Mouse (Mus musculus): ENCODE measurements at regions not wholly inside any gene's neighbourhood (a gene's known extent, or its start where the extent isn't known, plus 50 kb on each side); places are given as distances from the start of the nearest gene placed in this dataset.
A peak's percentile ranks its signal among the peaks of the same experiment; 100 is the strongest.

DNA sequence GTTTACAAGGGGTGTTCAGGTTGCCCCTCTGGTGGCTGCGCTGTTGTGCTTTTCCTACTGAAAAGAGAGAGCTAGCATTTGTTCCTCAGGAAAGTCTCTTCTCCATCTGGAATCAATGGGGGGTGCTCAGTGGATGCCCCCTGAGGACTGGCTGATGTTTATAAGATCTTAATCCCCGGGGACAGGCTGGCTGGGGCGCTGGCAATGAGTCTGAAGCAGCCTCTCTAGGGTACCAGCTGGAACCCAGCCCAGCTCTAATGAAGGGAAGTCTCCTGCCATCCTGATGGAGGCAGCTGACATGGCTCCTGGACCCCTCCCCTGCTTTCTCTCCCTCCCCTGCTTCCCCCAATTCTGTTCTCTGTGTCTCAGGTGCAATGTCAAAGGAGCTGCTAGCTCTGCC, 575.6 kb upstream of the 3110018I06Rik start:
- Histone ChIP-seq H3K4me1 (ENCODE audit: control insufficient read depth, insufficient read depth, low read length) (no peaks in the 10 kb centered on the region), H3K9me3 (ENCODE audit: control insufficient read depth, low read length) (no peaks in the 10 kb centered on the region), H3K27me3 (ENCODE audit: control insufficient read depth, insufficient read depth, low read length) (no peaks in the 10 kb centered on the region), H3K9ac (ENCODE audit: low read length) (no peak overlapping the region), H3K4me2 (no peak overlapping the region), H3K36me3 (ENCODE audit: control insufficient read depth, insufficient read depth, low read length) (no peaks in the 10 kb centered on the region), H3K4me3 (ENCODE audit: low read depth, low read length) (no peak overlapping the region), H3K27ac (ENCODE audit: low read depth, low read length) (no peak overlapping the region)
- 33% methylated on average over 3 of the region's 3 CpGs for WGBS
- no peak for DNase-seq (ENCODE audit: low spot score, missing footprints)
- no peak for ATAC-seq (ENCODE audit: low FRiP score)

DNA sequence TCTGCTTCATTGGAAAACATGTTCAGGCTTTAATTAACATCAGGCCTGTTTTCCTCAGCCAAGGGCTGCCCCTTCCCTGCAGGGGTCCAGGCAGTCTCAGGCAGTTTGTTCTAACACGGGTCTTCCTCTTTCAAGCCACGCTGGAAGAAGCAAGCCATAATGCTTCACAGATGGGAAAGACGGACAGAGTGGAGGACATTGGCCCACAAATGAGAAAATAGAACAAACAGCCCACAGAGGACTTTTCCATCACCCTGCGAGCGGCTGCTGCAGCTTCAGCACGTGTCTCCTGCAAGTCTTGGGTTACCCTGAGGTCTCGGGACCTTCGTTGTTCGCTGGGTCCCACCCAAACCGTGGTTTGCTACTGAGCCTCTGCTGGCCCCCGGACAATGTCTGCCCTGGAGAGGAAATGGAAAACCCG, 565.9 kb upstream of the 3110018I06Rik start:
- Histone ChIP-seq H3K36me3 (ENCODE audit: control insufficient read depth, insufficient read depth, low read length) (no peaks in the 10 kb centered on the region), H3K4me2 (no peak overlapping the region), H3K27me3 (ENCODE audit: control insufficient read depth, insufficient read depth, low read length) (no peaks in the 10 kb centered on the region), H3K27ac (ENCODE audit: low read depth, low read length) (no peak overlapping the region), H3K4me3 (ENCODE audit: low read depth, low read length) (no peak overlapping the region), H3K9me3 (ENCODE audit: control insufficient read depth, low read length) (no peaks in the 10 kb centered on the region), H3K4me1 (ENCODE audit: control insufficient read depth, insufficient read depth, low read length) (no peaks in the 10 kb centered on the region), H3K9ac (ENCODE audit: low read length) (no peak overlapping the region)
- DNase-seq (ENCODE audit: low spot score, missing footprints) = peak; percentile 82
- no peak for ATAC-seq (ENCODE audit: low FRiP score)
- WGBS = 72% methylated on average over 12 of the region's 12 CpGs

DNA sequence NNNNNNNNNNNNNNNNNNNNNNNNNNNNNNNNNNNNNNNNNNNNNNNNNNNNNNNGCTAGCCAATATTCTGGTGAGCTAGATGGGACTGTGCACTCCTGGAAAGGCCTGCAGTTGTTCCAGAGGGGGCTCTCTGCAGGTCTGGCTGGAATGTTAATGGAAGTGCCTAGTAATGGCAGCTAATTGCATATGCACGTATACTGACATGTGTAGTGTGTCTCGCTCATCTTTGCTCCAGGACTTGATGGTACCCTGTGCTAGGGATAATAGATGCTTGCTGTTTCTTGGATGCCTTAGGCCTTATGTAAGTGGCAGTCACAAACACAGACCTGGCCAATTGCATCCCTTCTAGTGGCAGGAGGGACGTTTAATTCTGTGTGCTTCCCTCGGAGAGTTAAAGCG, 560.0 kb upstream of the 3110018I06Rik start:
- Histone ChIP-seq H3K9me3 (ENCODE audit: control insufficient read depth, low read length) (no peaks in the 10 kb centered on the region), H3K4me3 (ENCODE audit: low read depth, low read length) (no peak overlapping the region), H3K27ac (ENCODE audit: low read depth, low read length) (no peak overlapping the region), H3K36me3 (ENCODE audit: control insufficient read depth, insufficient read depth, low read length) (no peaks in the 10 kb centered on the region), H3K27me3 (ENCODE audit: control insufficient read depth, insufficient read depth, low read length) (no peaks in the 10 kb centered on the region), H3K4me2 (no peak overlapping the region), H3K9ac (ENCODE audit: low read length) (no peak overlapping the region), H3K4me1 (ENCODE audit: control insufficient read depth, insufficient read depth, low read length) (no peaks in the 10 kb centered on the region)
- ATAC-seq (ENCODE audit: low FRiP score) (no peak), DNase-seq (ENCODE audit: low spot score, missing footprints) (peak; percentile 60)
- WGBS = 76% methylated on average over 5 of the region's 5 CpGs

DNA sequence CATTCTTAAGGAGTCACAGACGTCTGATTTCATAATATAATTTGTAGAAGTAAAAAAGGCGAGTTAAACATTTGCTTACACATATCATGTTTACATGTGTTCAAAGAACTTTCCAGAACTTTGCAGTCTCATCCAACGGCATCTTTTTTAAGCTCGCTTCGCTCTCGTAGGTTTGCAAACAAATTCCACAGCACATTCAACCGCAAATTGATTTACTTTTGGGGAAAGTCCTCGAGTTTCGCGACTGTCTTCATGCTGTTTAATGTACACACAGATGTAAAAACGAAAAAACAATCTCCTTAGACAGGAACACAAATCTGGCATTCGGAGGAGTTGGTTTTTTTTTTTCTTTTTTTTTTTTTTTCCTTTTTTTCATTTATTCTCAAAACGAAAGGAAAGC, 559.3 kb upstream of the 3110018I06Rik start:
- Histone ChIP-seq H3K9me3 (ENCODE audit: control insufficient read depth, low read length) (no peaks in the 10 kb centered on the region), H3K4me2 (no peak overlapping the region), H3K4me1 (ENCODE audit: control insufficient read depth, insufficient read depth, low read length) (no peaks in the 10 kb centered on the region), H3K36me3 (ENCODE audit: control insufficient read depth, insufficient read depth, low read length) (no peaks in the 10 kb centered on the region), H3K4me3 (ENCODE audit: low read depth, low read length) (no peak overlapping the region), H3K9ac (ENCODE audit: low read length) (no peak overlapping the region), H3K27me3 (ENCODE audit: control insufficient read depth, insufficient read depth, low read length) (no peaks in the 10 kb centered on the region), H3K27ac (ENCODE audit: low read depth, low read length) (no peak overlapping the region)
- no peak for DNase-seq (ENCODE audit: low spot score, missing footprints)
- no peak for ATAC-seq (ENCODE audit: low FRiP score)
- 84% methylated on average over 13 of the region's 13 CpGs for WGBS

DNA sequence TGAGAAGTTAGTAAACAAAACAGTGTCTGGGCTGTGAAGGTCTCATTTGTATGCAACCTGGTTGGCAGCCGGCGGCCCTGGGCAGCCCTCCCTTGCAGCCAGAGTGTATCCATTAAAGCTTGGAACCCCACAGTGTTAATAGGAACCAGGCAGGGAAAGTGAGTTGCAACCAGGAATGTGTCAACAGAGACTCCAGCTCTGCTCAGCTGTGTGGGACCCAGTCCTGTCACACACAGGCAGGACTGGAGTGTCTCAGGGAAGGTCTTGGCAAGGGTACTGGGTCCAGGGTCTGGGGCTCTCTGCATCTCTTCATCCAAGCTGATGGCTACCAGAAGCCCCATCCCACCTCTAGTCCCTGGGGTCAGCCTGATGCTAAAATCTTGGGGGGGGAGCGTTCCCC, 556.8 kb upstream of the 3110018I06Rik start:
- no peaks in the 10 kb centered on the region for H3K27me3 ChIP-seq (ENCODE audit: control insufficient read depth, insufficient read depth, low read length)
- no peak overlapping the region for H3K4me2 ChIP-seq
- H3K36me3 ChIP-seq (ENCODE audit: control insufficient read depth, insufficient read depth, low read length) = no peaks in the 10 kb centered on the region
- no peak for ATAC-seq (ENCODE audit: low FRiP score)
- no peak overlapping the region for H3K4me3 ChIP-seq (ENCODE audit: low read depth, low read length)
- H3K4me1 ChIP-seq (ENCODE audit: control insufficient read depth, insufficient read depth, low read length) = no peaks in the 10 kb centered on the region
- H3K9ac ChIP-seq (ENCODE audit: low read length) = no peak overlapping the region
- H3K9me3 ChIP-seq (ENCODE audit: control insufficient read depth, low read length) = no peaks in the 10 kb centered on the region
- H3K27ac ChIP-seq (ENCODE audit: low read depth, low read length) = no peak overlapping the region
- WGBS = 72% methylated on average over 3 of the region's 3 CpGs
- peak; percentile 72 for DNase-seq (ENCODE audit: low spot score, missing footprints)

DNA sequence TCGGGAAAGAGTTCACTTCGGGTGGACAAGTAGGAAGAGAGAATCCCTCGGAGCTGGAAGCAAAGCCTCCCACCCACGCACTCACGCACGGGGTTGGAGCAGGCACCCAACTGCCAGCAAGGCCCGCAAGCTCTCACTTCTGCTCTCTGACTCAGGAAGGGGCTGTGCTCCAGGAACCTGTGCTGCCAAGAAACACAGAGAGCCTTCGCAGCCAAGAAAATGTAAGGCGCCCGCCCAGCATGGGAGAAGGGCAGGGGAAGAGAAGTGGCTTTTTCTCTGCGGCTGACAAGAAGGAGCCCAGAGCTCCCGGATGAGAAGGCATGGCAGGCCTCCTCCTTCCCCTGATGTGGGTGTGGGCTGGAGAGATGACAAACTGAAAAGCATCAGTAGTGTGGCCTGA, 549.1 kb upstream of the 3110018I06Rik start:
- DNase-seq (ENCODE audit: low spot score, missing footprints) (no peak), ATAC-seq (ENCODE audit: low FRiP score) (no peak)
- Histone ChIP-seq H3K9me3 (ENCODE audit: control insufficient read depth, low read length) (no peaks in the 10 kb centered on the region), H3K4me2 (no peak overlapping the region), H3K4me1 (ENCODE audit: control insufficient read depth, insufficient read depth, low read length) (peaks cover 4% of the 10 kb centered on the region), H3K9ac (ENCODE audit: low read length) (no peak overlapping the region), H3K4me3 (ENCODE audit: low read depth, low read length) (no peak overlapping the region), H3K27ac (ENCODE audit: low read depth, low read length) (no peak overlapping the region), H3K27me3 (ENCODE audit: control insufficient read depth, insufficient read depth, low read length) (no peaks in the 10 kb centered on the region), H3K36me3 (ENCODE audit: control insufficient read depth, insufficient read depth, low read length) (no peaks in the 10 kb centered on the region)
- 86% methylated on average over 12 of the region's 12 CpGs for WGBS

DNA sequence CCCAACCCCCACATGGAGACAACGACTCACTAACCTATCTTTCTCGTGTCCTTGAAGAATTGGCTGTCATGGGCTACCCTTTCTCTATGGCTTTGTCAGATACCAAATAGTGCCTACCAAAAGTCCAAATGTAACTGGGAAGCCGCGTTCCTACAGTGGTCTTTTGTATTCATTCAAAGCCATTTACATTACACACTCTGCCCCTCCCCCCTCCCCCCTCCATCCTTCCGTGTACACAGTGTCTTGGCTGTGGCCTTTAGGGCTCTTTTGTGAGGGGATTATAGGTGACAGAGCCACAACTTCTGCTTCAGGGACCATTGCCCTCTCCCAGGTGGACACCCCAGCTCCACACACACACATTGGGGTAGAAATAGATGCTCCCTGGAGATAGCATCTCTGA, 544.6 kb upstream of the 3110018I06Rik start:
- peak; percentile 44; the same call in 1 of the 2 replicates for ATAC-seq (ENCODE audit: low FRiP score)
- H3K36me3 ChIP-seq (ENCODE audit: control insufficient read depth, insufficient read depth, low read length) = no peaks in the 10 kb centered on the region
- H3K9ac ChIP-seq (ENCODE audit: low read length) = no peak overlapping the region
- DNase-seq (ENCODE audit: low spot score, missing footprints) = peak; percentile 86
- H3K4me3 ChIP-seq (ENCODE audit: low read depth, low read length) = no peak overlapping the region
- no peaks in the 10 kb centered on the region for H3K9me3 ChIP-seq (ENCODE audit: control insufficient read depth, low read length)
- H3K27ac ChIP-seq (ENCODE audit: low read depth, low read length) = no peak overlapping the region
- H3K27me3 ChIP-seq (ENCODE audit: control insufficient read depth, insufficient read depth, low read length) = no peaks in the 10 kb centered on the region
- H3K4me2 ChIP-seq = no peak overlapping the region
- H3K4me1 ChIP-seq (ENCODE audit: control insufficient read depth, insufficient read depth, low read length) = peaks cover 4% of the 10 kb centered on the region
- WGBS = 21% methylated on average over 5 of the region's 5 CpGs

DNA sequence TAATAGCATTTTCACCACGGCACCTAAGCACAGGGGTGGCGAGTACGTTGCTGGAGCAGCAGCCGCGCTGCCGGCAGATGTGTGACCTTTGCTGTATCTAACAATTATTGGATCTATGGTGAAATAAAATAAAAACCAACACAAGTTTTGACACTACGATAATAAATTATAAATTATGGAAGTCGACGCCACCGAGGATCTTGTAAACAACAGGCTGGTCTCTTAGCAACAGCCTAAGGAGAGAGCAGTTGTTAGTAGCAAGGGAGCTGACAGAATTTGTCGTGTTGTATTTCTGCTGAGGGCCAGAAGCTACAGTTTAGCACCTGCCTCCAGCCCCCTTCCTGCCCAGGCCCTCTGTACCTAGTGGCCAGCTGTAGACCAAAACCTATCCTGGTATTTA, 535.8 kb upstream of the 3110018I06Rik start:
- 91% methylated on average over 11 of the region's 11 CpGs for WGBS
- ATAC-seq (ENCODE audit: low FRiP score) (no peak), DNase-seq (ENCODE audit: low spot score, missing footprints) (peak; percentile 12)
- Histone ChIP-seq H3K36me3 (ENCODE audit: control insufficient read depth, insufficient read depth, low read length) (no peaks in the 10 kb centered on the region), H3K4me3 (ENCODE audit: low read depth, low read length) (no peak overlapping the region), H3K4me2 (no peak overlapping the region), H3K9ac (ENCODE audit: low read length) (no peak overlapping the region), H3K27me3 (ENCODE audit: control insufficient read depth, insufficient read depth, low read length) (no peaks in the 10 kb centered on the region), H3K9me3 (ENCODE audit: control insufficient read depth, low read length) (no peaks in the 10 kb centered on the region), H3K4me1 (ENCODE audit: control insufficient read depth, insufficient read depth, low read length) (no peaks in the 10 kb centered on the region), H3K27ac (ENCODE audit: low read depth, low read length) (no peak overlapping the region)

DNA sequence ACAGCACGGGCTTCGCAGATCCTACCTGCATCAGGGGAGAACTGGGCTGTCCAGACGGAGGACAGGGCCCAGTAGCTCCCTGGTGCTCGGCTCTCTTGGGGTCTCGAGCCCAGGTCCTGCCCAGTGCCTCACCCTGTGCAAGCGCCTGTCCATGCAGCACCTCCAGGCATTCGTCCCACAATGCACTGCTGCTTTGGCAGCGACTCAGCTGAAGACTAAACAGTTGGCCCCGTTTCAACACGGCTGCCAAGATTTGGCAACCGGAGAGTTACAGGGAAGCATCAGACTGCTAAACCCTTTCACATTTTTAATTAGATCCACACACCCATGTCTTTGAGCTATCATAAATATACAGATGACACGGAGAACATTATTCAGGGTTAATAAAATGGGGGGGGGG, 532.7 kb upstream of the 3110018I06Rik start:
- WGBS = 84% methylated on average over 12 of the region's 12 CpGs
- H3K4me1 ChIP-seq (ENCODE audit: control insufficient read depth, insufficient read depth, low read length) = no peaks in the 10 kb centered on the region
- H3K27me3 ChIP-seq (ENCODE audit: control insufficient read depth, insufficient read depth, low read length) = no peaks in the 10 kb centered on the region
- no peak for ATAC-seq (ENCODE audit: low FRiP score)
- peak; percentile 62 for DNase-seq (ENCODE audit: low spot score, missing footprints)
- H3K9me3 ChIP-seq (ENCODE audit: control insufficient read depth, low read length) = no peaks in the 10 kb centered on the region
- no peak overlapping the region for H3K27ac ChIP-seq (ENCODE audit: low read depth, low read length)
- no peak overlapping the region for H3K4me3 ChIP-seq (ENCODE audit: low read depth, low read length)
- no peak overlapping the region for H3K4me2 ChIP-seq
- no peak overlapping the region for H3K9ac ChIP-seq (ENCODE audit: low read length)
- no peaks in the 10 kb centered on the region for H3K36me3 ChIP-seq (ENCODE audit: control insufficient read depth, insufficient read depth, low read length)

DNA sequence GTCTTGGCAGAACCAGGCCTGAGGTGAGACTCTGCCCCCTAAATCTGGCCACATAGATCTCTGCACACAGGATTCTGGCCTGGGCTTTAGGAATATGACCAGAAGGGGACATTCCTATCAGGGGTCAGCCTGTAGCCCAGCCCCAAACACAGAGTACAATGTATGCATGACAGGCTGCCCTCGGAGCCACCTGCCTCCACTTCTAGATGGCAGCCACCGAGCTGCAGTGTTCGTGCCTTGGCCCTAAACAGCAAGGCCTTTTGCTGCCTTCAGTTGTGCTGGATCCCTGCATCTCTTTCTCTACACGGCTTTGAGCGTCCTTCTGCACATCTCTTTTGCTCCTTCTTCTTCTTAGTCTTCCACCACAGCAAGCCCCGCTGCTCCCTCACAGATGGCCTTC, 532.2 kb upstream of the 3110018I06Rik start:
- ATAC-seq (ENCODE audit: low FRiP score) (no peak), DNase-seq (ENCODE audit: low spot score, missing footprints) (peak; percentile 26)
- Histone ChIP-seq H3K4me2 (no peak overlapping the region), H3K9ac (ENCODE audit: low read length) (no peak overlapping the region), H3K36me3 (ENCODE audit: control insufficient read depth, insufficient read depth, low read length) (no peaks in the 10 kb centered on the region), H3K9me3 (ENCODE audit: control insufficient read depth, low read length) (no peaks in the 10 kb centered on the region), H3K4me3 (ENCODE audit: low read depth, low read length) (no peak overlapping the region), H3K27me3 (ENCODE audit: control insufficient read depth, insufficient read depth, low read length) (no peaks in the 10 kb centered on the region), H3K4me1 (ENCODE audit: control insufficient read depth, insufficient read depth, low read length) (no peaks in the 10 kb centered on the region), H3K27ac (ENCODE audit: low read depth, low read length) (no peak overlapping the region)
- 82% methylated on average over 6 of the region's 6 CpGs for WGBS
